Mouse (Mus musculus): ENCODE data around the gene Myo5c. TPM values are rescaled to one million over a fixed set of nuclear protein-coding genes. Genes with fewer than 3 reads are reported as not detected.

The Myo5c gene
- polyA plus RNA-seq, 1 experiment, result 12.1 TPM

DNA sequence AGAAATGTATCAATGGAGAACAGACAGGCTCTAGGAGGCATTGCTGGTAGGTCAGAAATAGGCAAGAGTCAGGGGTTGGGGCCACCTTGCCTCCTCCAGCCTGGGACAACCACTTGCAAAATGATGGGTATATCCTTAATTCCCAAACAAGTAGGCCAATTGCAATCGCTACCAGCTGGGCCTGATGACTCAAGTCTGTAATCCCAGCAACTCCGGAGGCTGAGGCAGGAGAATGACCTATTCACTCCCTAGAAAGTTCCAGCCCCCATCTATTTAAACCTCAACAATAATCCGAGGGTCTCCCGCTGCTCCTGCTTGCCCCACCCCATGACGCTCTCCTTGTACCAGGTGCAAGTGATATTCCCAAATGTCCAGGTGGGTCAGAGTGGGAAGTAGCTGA lies 115.6 kb downstream of the Myo5c start, which contains the start of gene Bcl2l10:
TSS of gene Bcl2l10 (plus strand) at position 301 of the 400 bp plus-strand sequence.
- Histone ChIP-seq H3K4me3 (ENCODE audit: low read depth, low read length) (no peak within 1 kb of the TSS), H3K4me1 (ENCODE audit: control insufficient read depth, insufficient read depth, insufficient read length, low read length) (no peaks in the 10 kb centered on the region), H3K27me3 (ENCODE audit: control insufficient read depth, insufficient read depth, low read length) (no peaks in the 10 kb centered on the region), H3K36me3 (ENCODE audit: control insufficient read depth, insufficient read depth, low read length) (no peaks in the 10 kb centered on the region; the same call in 1 of the 2 replicates), H3K27ac (ENCODE audit: insufficient read depth, low read depth, low read length) (no peak within 1 kb of the TSS)
- WGBS, result 93% methylated on average over 5 of the region's 5 CpGs
- TF ChIP-seq POLR2A (IDR thresholded peaks at IDR 0.05; ENCODE audit: low read depth, low read length), result no peak
- no peak for TF ChIP-seq CTCF (IDR thresholded peaks at IDR 0.05; ENCODE audit: extremely low read depth, insufficient read length, insufficient replicate concordance, low read depth, low read length)

DNA sequence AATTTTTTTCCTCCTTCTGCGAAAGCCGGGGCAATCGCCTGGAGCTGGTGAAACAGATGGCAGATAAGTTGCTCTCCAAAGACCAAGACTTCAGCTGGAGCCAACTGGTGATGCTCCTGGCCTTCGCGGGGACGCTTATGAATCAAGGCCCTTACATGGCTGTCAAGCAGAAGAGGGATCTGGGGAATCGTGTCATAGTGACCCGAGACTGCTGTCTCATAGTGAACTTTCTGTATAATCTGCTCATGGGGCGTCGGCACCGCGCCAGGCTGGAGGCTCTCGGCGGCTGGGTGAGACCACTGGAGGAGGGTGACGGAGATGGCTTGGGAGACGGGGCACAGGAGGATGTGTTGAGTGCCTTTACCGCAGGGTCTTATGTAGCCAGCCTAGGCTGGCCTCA lies 116.2 kb downstream of the Myo5c start:
- H3K27me3 ChIP-seq (ENCODE audit: control insufficient read depth, insufficient read depth, low read length), result no peaks in the 10 kb centered on the region
- no peak for TF ChIP-seq CTCF (IDR thresholded peaks at IDR 0.05; ENCODE audit: extremely low read depth, insufficient read length, insufficient replicate concordance, low read depth, low read length)
- TF ChIP-seq POLR2A (IDR thresholded peaks at IDR 0.05; ENCODE audit: low read depth, low read length), result no peak
- 89% methylated on average over 17 of the region's 17 CpGs for WGBS
- H3K36me3 ChIP-seq (ENCODE audit: control insufficient read depth, insufficient read depth, low read length), result no peaks in the 10 kb centered on the region; the same call in 1 of the 2 replicates
- no peak overlapping the region for H3K27ac ChIP-seq (ENCODE audit: insufficient read depth, low read depth, low read length)
- H3K4me3 ChIP-seq (ENCODE audit: low read depth, low read length), result no peak overlapping the region
- no peaks in the 10 kb centered on the region for H3K4me1 ChIP-seq (ENCODE audit: control insufficient read depth, insufficient read depth, insufficient read length, low read length)

DNA sequence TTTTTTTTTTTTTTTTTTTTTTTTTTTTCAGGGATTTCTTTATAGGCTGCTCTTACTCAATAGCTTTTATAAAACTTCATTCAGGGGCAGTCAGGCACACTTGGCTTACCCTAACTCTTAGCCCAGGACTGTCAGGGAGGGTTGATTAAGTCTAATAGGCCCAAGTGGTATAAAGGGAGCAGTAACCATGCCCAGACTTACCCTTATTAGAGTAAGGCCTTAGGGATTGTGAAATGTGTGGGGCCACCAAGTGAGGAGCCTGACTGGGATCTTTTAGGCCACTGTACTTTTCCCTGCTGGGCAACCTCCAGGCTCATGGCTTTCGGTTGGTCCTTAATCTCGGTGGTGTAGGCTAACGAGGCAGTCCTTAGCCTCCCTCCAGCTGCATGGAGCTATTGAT lies 116.8 kb downstream of the Myo5c start:
- Histone ChIP-seq H3K27me3 (ENCODE audit: control insufficient read depth, insufficient read depth, low read length) (no peaks in the 10 kb centered on the region), H3K4me1 (ENCODE audit: control insufficient read depth, insufficient read depth, insufficient read length, low read length) (no peaks in the 10 kb centered on the region), H3K4me3 (ENCODE audit: low read depth, low read length) (no peak overlapping the region), H3K36me3 (ENCODE audit: control insufficient read depth, insufficient read depth, low read length) (no peaks in the 10 kb centered on the region; the same call in 1 of the 2 replicates), H3K27ac (ENCODE audit: insufficient read depth, low read depth, low read length) (no peak overlapping the region)
- 82% methylated on average over 3 of the region's 3 CpGs for WGBS
- TF ChIP-seq CTCF (IDR thresholded peaks at IDR 0.05; ENCODE audit: extremely low read depth, insufficient read length, insufficient replicate concordance, low read depth, low read length) (no peak), POLR2A (IDR thresholded peaks at IDR 0.05; ENCODE audit: low read depth, low read length) (no peak)

DNA sequence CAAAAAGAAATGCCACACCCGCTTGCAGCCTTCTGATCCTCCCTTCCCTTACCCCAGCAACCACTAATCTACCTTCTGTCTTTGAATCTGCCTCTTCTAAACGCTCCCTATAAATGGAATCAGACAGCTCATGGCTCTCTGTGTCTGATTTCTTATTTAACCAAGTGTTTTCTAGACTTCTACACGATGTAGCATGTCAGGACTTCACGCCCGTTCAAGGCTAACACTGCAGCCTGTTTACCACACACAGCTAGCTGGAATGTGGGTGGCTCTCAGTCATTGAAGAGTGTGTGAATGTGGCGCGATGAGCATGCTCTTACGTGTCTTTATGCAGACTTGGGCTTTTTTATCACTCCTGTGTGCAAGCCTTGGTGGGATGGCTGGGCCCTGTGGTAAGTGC lies 121.3 kb downstream of the Myo5c start:
- WGBS, result 71% methylated on average over 8 of the region's 8 CpGs
- peaks cover 2% of the 10 kb centered on the region for H3K4me1 ChIP-seq (ENCODE audit: control insufficient read depth, insufficient read depth, insufficient read length, low read length)
- H3K36me3 ChIP-seq (ENCODE audit: control insufficient read depth, insufficient read depth, low read length), result no peaks in the 10 kb centered on the region
- no peaks in the 10 kb centered on the region for H3K27me3 ChIP-seq (ENCODE audit: control insufficient read depth, insufficient read depth, low read length)
- TF ChIP-seq POLR2A (IDR thresholded peaks at IDR 0.05; ENCODE audit: low read depth, low read length) (no peak), CTCF (IDR thresholded peaks at IDR 0.05; ENCODE audit: extremely low read depth, insufficient read length, insufficient replicate concordance, low read depth, low read length) (no peak)
- no peak overlapping the region for H3K27ac ChIP-seq (ENCODE audit: insufficient read depth, low read depth, low read length)
- H3K4me3 ChIP-seq (ENCODE audit: low read depth, low read length), result no peak overlapping the region

Other genes with a start within 250 kb of the Myo5c start
- gene Arpp19, start 194.4 kb upstream of the Myo5c start, polyA plus RNA-seq (2012; rRNA removed), result 1.7 and 4.4 TPM in 2 replicates
- gene Myo5a, start 161.0 kb upstream of the Myo5c start, polyA plus RNA-seq (2012; rRNA removed), result 0.96 and 1.3 TPM in 2 replicates
- 3.9 and 7.3 TPM in 2 replicates for gene Gnb5, start 74.3 kb downstream of the Myo5c start, polyA plus RNA-seq (2012; rRNA removed)
- gene Bcl2l10, start 115.7 kb downstream of the Myo5c start, polyA plus RNA-seq (2012; rRNA removed), result not detected in 2 replicates
- 7.6 and 28.9 TPM in 2 replicates for gene Mapk6, start 178.0 kb downstream of the Myo5c start, polyA plus RNA-seq (2012; rRNA removed)
- 1.7 and 2.8 TPM in 2 replicates for gene Leo1, start 209.5 kb downstream of the Myo5c start, polyA plus RNA-seq (2012; rRNA removed)